Mouse (Mus musculus) intestine, postnatal 0 days (tissue): ENCODE measurements around the gene Oxgr1. TPM values are rescaled to one million over a fixed set of nuclear protein-coding genes. Genes with fewer than 3 reads are reported as not detected.

Experiments
- ATAC-seq: fragments of 200-750 bp; cut with Nextera tagmentation; 2 replicates; pipeline ENCODE4 v1.8.0; 2017; ENCODE audit warnings: mild to moderate bottlenecking, moderate TSS enrichment, moderate library complexity
- H3K27ac ChIP-seq: fragments of 300-500 bp; sonication (generic); 2 replicates; pipeline ENCODE4 v1.5.1; 2014; ENCODE audit warnings: mild to moderate bottlenecking, low read depth, low read length, moderate library complexity
- H3K27me3 ChIP-seq: fragments of 300-500 bp; sonication (generic); replicated peaks from 2 replicates; pipeline ENCODE4 v1.6.1; 2014; ENCODE audit warnings: low read length, mixed read lengths; ENCODE audit not compliant: control insufficient read depth, insufficient read depth
- H3K36me3 ChIP-seq: fragments of 300-500 bp; sonication (generic); 2 replicates; pipeline ENCODE4 v1.6.1; 2014; ENCODE audit warnings: mild to moderate bottlenecking, moderate library complexity; ENCODE audit not compliant: control insufficient read depth, insufficient read depth
- H3K4me1 ChIP-seq: fragments of 300-500 bp; sonication (generic); replicated peaks from 2 replicates; pipeline ENCODE4 v1.6.1; 2014; ENCODE audit warnings: antibody characterized with exemption, low read length, mixed read lengths; ENCODE audit not compliant: control insufficient read depth, insufficient read depth
- H3K4me2 ChIP-seq: fragments of 300-500 bp; sonication (generic); replicated peaks from 2 replicates; pipeline ENCODE4 v1.6.1; 2014; ENCODE audit warnings: low read depth, mild to moderate bottlenecking, moderate library complexity
- H3K4me3 ChIP-seq: fragments of 300-500 bp; sonication (generic); 2 replicates; pipeline ENCODE4 v1.5.1; 2014; ENCODE audit warnings: low read depth, low read length
- H3K9ac ChIP-seq: fragments of 300-500 bp; sonication (generic); 2 replicates; pipeline ENCODE4 v1.6.1; 2014; ENCODE audit warnings: mild to moderate bottlenecking, low read depth, low read length
- H3K9me3 ChIP-seq: fragments of 300-500 bp; sonication (generic); 2 replicates; pipeline ENCODE4 v1.6.1; 2016; ENCODE audit warnings: mixed run types; ENCODE audit not compliant: control insufficient read depth
- CTCF ChIP-seq: sonication (generic); IDR thresholded peaks from 2 replicates; pipeline ENCODE4 v1.5.1; 2016; ENCODE audit warnings: low read depth, mild to moderate bottlenecking, control low read depth, antibody characterized with exemption, moderate library complexity
- WGBS: fragments of 180-500 bp; shearing (Covaris S2); extraction: QIAGEN DNeasy Blood & Tissue Kit; methylation state at CpG from one replicate; pipeline ENCODE4 v1.1.7; 2014; 5-methylcytosine and 5-hydroxymethylcytosine counted together
- polyA plus RNA-seq: library from polyadenylated mRNA; unstranded; fragments of >200 nt; fragmentation: Nextera tagmentation; extraction: Ambion mirVana; gene quantifications from 2 replicates; pipeline ENCODE4 v1.2.1, GENCODE M21; 2015

Gene Oxgr1
- polyA plus RNA-seq, 1 experiment from 2014 or later: not detected

DNA sequence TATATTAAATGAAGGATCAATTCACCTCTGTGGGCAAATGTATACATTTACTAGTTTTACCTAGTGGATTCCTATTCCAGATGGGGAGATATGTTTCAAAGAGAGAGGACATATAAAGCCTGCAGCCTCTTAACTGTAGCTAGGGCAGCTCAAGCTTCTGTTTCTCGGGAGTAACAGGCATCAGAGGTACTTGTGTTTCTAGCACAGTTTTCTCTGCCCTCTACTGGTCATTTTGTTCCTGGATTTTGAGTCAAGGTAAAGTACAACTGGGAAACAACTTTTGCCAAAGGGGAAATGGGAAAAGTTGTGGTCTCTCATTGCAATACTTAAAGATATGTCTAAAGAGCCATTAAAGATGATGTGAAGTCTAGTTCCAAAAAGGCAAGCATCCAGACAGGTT is 37.1 kb downstream of the Oxgr1 start:
- H3K4me3 ChIP-seq: no peak overlapping the region
- H3K9me3 ChIP-seq: no peaks in the 10 kb centered on the region
- peak; percentile 65 for TF ChIP-seq CTCF
- no peak overlapping the region for H3K27ac ChIP-seq
- H3K4me2 ChIP-seq: no peak overlapping the region
- 25% methylated on average over 1 of the region's 1 CpGs for WGBS
- no peak overlapping the region for H3K9ac ChIP-seq
- H3K4me1 ChIP-seq: no peaks in the 10 kb centered on the region
- H3K27me3 ChIP-seq: no peaks in the 10 kb centered on the region
- no peak for ATAC-seq
- H3K36me3 ChIP-seq: no peaks in the 10 kb centered on the region

DNA sequence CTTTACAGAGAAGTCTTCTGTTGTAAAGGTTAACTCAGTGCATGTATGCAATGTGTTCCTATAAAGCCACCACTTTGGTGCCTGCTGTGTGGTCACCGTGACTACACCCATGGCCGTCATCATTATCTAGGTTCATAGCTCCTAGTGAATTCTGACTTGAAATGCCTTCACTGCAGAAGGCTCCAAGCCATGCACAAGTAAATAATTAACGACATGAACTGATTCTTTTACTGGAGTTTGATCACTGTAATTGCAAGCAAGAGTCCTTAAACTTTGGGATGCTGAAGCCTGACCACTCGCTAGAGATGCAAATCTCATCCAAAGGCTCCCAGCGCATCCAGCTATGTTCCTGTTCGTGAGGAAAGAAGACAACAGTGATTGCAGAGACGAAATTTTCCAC is 38.6 kb downstream of the Oxgr1 start:
- ATAC-seq: no peak
- no peak overlapping the region for H3K9ac ChIP-seq
- no peaks in the 10 kb centered on the region for H3K9me3 ChIP-seq
- no peaks in the 10 kb centered on the region for H3K36me3 ChIP-seq
- no peak overlapping the region for H3K4me2 ChIP-seq
- no peak overlapping the region for H3K4me3 ChIP-seq
- H3K4me1 ChIP-seq: no peaks in the 10 kb centered on the region
- no peak overlapping the region for H3K27ac ChIP-seq
- no peak for TF ChIP-seq CTCF
- no peaks in the 10 kb centered on the region for H3K27me3 ChIP-seq
- WGBS: 79% methylated on average over 7 of the region's 7 CpGs

DNA sequence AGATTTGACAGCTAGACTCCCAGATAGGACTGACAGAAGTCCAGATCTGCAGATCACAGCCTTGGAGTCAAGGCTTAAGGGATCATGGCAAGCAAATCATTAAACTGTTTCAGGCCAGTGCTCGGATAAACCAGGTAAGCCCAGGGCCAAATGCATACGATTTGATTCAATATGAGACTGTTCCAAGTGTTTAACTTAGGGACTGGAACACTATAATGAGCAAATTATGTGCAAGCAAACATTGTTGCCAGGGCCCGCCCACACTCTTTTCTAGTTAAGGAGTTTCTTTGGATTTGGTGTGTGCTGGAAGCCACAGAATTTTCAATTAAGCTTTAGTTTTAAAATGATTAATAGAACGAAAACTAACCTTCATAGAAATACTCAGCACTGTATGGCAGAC is 39.6 kb downstream of the Oxgr1 start:
- Histone ChIP-seq H3K27ac (no peak overlapping the region), H3K4me1 (no peaks in the 10 kb centered on the region), H3K9me3 (no peaks in the 10 kb centered on the region), H3K9ac (no peak overlapping the region), H3K36me3 (no peaks in the 10 kb centered on the region), H3K4me3 (no peak overlapping the region), H3K27me3 (no peaks in the 10 kb centered on the region), H3K4me2 (no peak overlapping the region)
- TF ChIP-seq CTCF: no peak
- no peak for ATAC-seq
- 72% methylated on average over 4 of the region's 4 CpGs for WGBS

- H3K27ac ChIP-seq: no peak overlapping the region
- H3K4me2 ChIP-seq: no peak overlapping the region; the same call in 1 of the 2 replicates
- H3K4me1 ChIP-seq: no peaks in the 10 kb centered on the region
- no peaks in the 10 kb centered on the region for H3K36me3 ChIP-seq
- no peak for ATAC-seq
- H3K9me3 ChIP-seq: no peaks in the 10 kb centered on the region
- 27% methylated on average over 10 of the region's 10 CpGs for WGBS
- H3K9ac ChIP-seq: no peak overlapping the region
- no peak for TF ChIP-seq CTCF
- no peak overlapping the region for H3K4me3 ChIP-seq
- H3K27me3 ChIP-seq: no peaks in the 10 kb centered on the region
These were observed 52.6 kb downstream of the Oxgr1 start for GRCm38 (mm10) chr14:119989651-119990050.

GRCm38 (mm10) chr14:119988937-119989645 is 53.1 kb downstream of the Oxgr1 start:
- H3K9ac ChIP-seq: no peak overlapping the region
- TF ChIP-seq CTCF: no peak
- no peaks in the 10 kb centered on the region for H3K36me3 ChIP-seq
- ATAC-seq: no peak
- H3K4me3 ChIP-seq: no peak overlapping the region
- WGBS: 33% methylated on average over 7 of the region's 7 CpGs
- no peak overlapping the region; the same call in 1 of the 2 replicates for H3K4me2 ChIP-seq
- no peaks in the 10 kb centered on the region for H3K27me3 ChIP-seq
- H3K4me1 ChIP-seq: no peaks in the 10 kb centered on the region
- no peaks in the 10 kb centered on the region for H3K9me3 ChIP-seq
- H3K27ac ChIP-seq: no peak overlapping the region

GRCm38 (mm10) chr14:119987257-119987656 is 55.0 kb downstream of the Oxgr1 start:
- TF ChIP-seq CTCF: no peak
- 29% methylated on average over 1 of the region's 1 CpGs for WGBS
- H3K27me3 ChIP-seq: no peaks in the 10 kb centered on the region
- H3K27ac ChIP-seq: no peak overlapping the region
- no peak overlapping the region for H3K4me2 ChIP-seq
- H3K36me3 ChIP-seq: no peaks in the 10 kb centered on the region
- H3K9me3 ChIP-seq: no peaks in the 10 kb centered on the region
- no peak overlapping the region for H3K9ac ChIP-seq
- no peaks in the 10 kb centered on the region for H3K4me1 ChIP-seq
- no peak for ATAC-seq
- H3K4me3 ChIP-seq: no peak overlapping the region
